Mouse (Mus musculus) yolk sac, embryonic 10.5 days (tissue): ENCODE data around the gene Clasp1.

Experiments used
- DNase-seq: peaks from one replicate; pipeline ENCODE4 v3.0.0-alpha.2; 2017; ENCODE audit warnings: low spot score

The Clasp1 gene

GRCm38 (mm10) chr1:118501691-118502090 is 112.8 kb downstream of the Clasp1 start:
- no peak for DNase-seq

GRCm38 (mm10) chr1:118505746-118506145 is 116.9 kb downstream of the Clasp1 start:
- DNase-seq = no peak

GRCm38 (mm10) chr1:118510996-118511395 is 122.1 kb downstream of the Clasp1 start:
- no peak for DNase-seq

- no peak for DNase-seq
These were observed 123.1 kb downstream of the Clasp1 start for GRCm38 (mm10) chr1:118511738-118512530.

GRCm38 (mm10) chr1:118516256-118516655 is 127.4 kb downstream of the Clasp1 start:
- DNase-seq = no peak

- no peak for DNase-seq
These were observed 134.3 kb downstream of the Clasp1 start for GRCm38 (mm10) chr1:118523161-118523560.

- peak; percentile 19 for DNase-seq
These were observed 136.5 kb downstream of the Clasp1 start for GRCm38 (mm10) chr1:118525336-118525735.

GRCm38 (mm10) chr1:118529213-118529612 is 140.4 kb downstream of the Clasp1 start:
- DNase-seq = no peak

- no peak for DNase-seq
These were observed 142.4 kb downstream of the Clasp1 start for GRCm38 (mm10) chr1:118531259-118531658.

- DNase-seq = no peak
These were observed 147.2 kb downstream of the Clasp1 start for GRCm38 (mm10) chr1:118536021-118536420.

- DNase-seq = no peak
These were observed 150.2 kb downstream of the Clasp1 start for GRCm38 (mm10) chr1:118539046-118539445.

GRCm38 (mm10) chr1:118542880-118543279 is 154.0 kb downstream of the Clasp1 start:
- DNase-seq = no peak

- DNase-seq = no peak
These were observed 159.9 kb downstream of the Clasp1 start for GRCm38 (mm10) chr1:118548769-118549168.

- no peak for DNase-seq
These were observed 162.3 kb downstream of the Clasp1 start for GRCm38 (mm10) chr1:118551152-118551551.

GRCm38 (mm10) chr1:118552071-118552470 is 163.2 kb downstream of the Clasp1 start:
- no peak for DNase-seq

GRCm38 (mm10) chr1:118553045-118553444 is 164.2 kb downstream of the Clasp1 start:
- DNase-seq = no peak

GRCm38 (mm10) chr1:118553451-118553850 is 164.6 kb downstream of the Clasp1 start:
- DNase-seq = no peak

GRCm38 (mm10) chr1:118554961-118555360 is 166.1 kb downstream of the Clasp1 start:
- no peak for DNase-seq

- DNase-seq = no peak
These were observed 170.9 kb downstream of the Clasp1 start for GRCm38 (mm10) chr1:118559716-118560115.

GRCm38 (mm10) chr1:118564561-118564960 is 175.7 kb downstream of the Clasp1 start:
- no peak for DNase-seq

- no peak for DNase-seq
These were observed 178.8 kb downstream of the Clasp1 start for GRCm38 (mm10) chr1:118567659-118568058.

- no peak for DNase-seq
These were observed 191.4 kb downstream of the Clasp1 start for GRCm38 (mm10) chr1:118580174-118580702.

GRCm38 (mm10) chr1:118581179-118581578 is 192.3 kb downstream of the Clasp1 start:
- DNase-seq = no peak

- DNase-seq = peak; percentile 64
These were observed 200.9 kb downstream of the Clasp1 start for GRCm38 (mm10) chr1:118589721-118590120.
